Mouse (Mus musculus) neural tube, embryonic 14.5 days (tissue): Measurements from ENCODE around the gene Ina. TPM values are rescaled to one million over a fixed set of nuclear protein-coding genes. Genes with fewer than 3 reads are reported as not detected.
"Not testable (repeated sequence)": the region's sequence is repeated elsewhere in the genome, so short reads cannot be mapped to it uniquely, and the experiment has no call there.

ENCODE experiments used
- ATAC-seq: fragments of 200-750 bp; cut with Nextera tagmentation; 2 replicates; pipeline ENCODE4 v1.8.0; 2017; ENCODE audit warnings: low read depth, mild to moderate bottlenecking, moderate TSS enrichment, moderate library complexity
- H3K27ac ChIP-seq: fragments of 300-500 bp; sonication (generic); 2 replicates; pipeline ENCODE4 v1.5.1; 2014; ENCODE audit warnings: low read depth, mild to moderate bottlenecking, control low read depth, low read length, moderate library complexity, mixed read lengths
- H3K27me3 ChIP-seq: fragments of 300-500 bp; sonication (generic); 2 replicates; pipeline ENCODE4 v1.6.1; 2014; ENCODE audit warnings: low read length; ENCODE audit not compliant: control insufficient read depth, insufficient read depth
- H3K36me3 ChIP-seq: fragments of 300-500 bp; sonication (generic); 2 replicates; pipeline ENCODE4 v1.6.1; 2014; ENCODE audit warnings: low read length, mixed read lengths; ENCODE audit not compliant: control insufficient read depth, insufficient read depth
- H3K4me1 ChIP-seq: fragments of 300-500 bp; sonication (generic); 2 replicates; pipeline ENCODE4 v1.6.1; 2014; ENCODE audit warnings: low read length; ENCODE audit not compliant: control insufficient read depth, insufficient read depth
- H3K4me2 ChIP-seq: fragments of 300-500 bp; sonication (generic); 2 replicates; pipeline ENCODE4 v1.6.1; 2014; ENCODE audit warnings: mild to moderate bottlenecking, low read depth, low read length, control low read depth
- H3K4me3 ChIP-seq: fragments of 300-500 bp; sonication (generic); 2 replicates; pipeline ENCODE4 v1.5.1; 2014; ENCODE audit warnings: low read depth, low read length, control low read depth, mixed read lengths
- H3K9ac ChIP-seq: fragments of 300-500 bp; sonication (generic); replicated peaks from 2 replicates; pipeline ENCODE4 v1.6.1; 2014; ENCODE audit warnings: low read depth, mild to moderate bottlenecking, control low read depth, low read length, mixed read lengths
- H3K9me3 ChIP-seq: fragments of 300-500 bp; sonication (generic); 2 replicates; pipeline ENCODE4 v1.6.1; 2016; ENCODE audit warnings: low read length; ENCODE audit not compliant: control insufficient read depth
- WGBS: fragments of 180-500 bp; shearing (Covaris S2); extraction: QIAGEN DNeasy Blood & Tissue Kit; methylation state at CpG from one replicate; pipeline ENCODE4 v1.1.7; 2014; 5-methylcytosine and 5-hydroxymethylcytosine counted together
- polyA plus RNA-seq: library from polyadenylated mRNA; unstranded; fragments of >200 nt; fragmentation: Nextera tagmentation; extraction: Ambion mirVana; gene quantifications from 2 replicates; pipeline ENCODE4 v1.2.1, GENCODE M21; 2014

Gene Ina
- polyA plus RNA-seq, 1 experiment from 2014 or later: 535 TPM

GRCm38 (mm10) chr19:46990625-46991024, 23.9 kb upstream of the Ina start:
- H3K36me3 ChIP-seq, H3K27ac ChIP-seq, ATAC-seq, H3K4me1 ChIP-seq, H3K27me3 ChIP-seq, H3K9me3 ChIP-seq, H3K4me3 ChIP-seq, H3K4me2 ChIP-seq, H3K9ac ChIP-seq: not testable (repeated sequence)
- WGBS: 84% methylated on average over 8 of the region's 8 CpGs

GRCm38 (mm10) chr19:46991145-46991544, 23.4 kb upstream of the Ina start:
- Histone ChIP-seq H3K9me3 (no peaks in the 10 kb centered on the region), H3K27me3 (no peaks in the 10 kb centered on the region), H3K4me3 (no peak overlapping the region), H3K4me1 (peaks cover 5% of the 10 kb centered on the region; the same call in 1 of the 2 replicates), H3K4me2 (no peak overlapping the region), H3K36me3 (no peaks in the 10 kb centered on the region), H3K27ac (no peak overlapping the region), H3K9ac (no peak overlapping the region)
- no peak for ATAC-seq
- 11% methylated on average over 5 of the region's 5 CpGs for WGBS

GRCm38 (mm10) chr19:46992329-46992728, 22.2 kb upstream of the Ina start:
- 70% methylated on average over 4 of the region's 4 CpGs for WGBS
- H3K4me1 ChIP-seq, H3K9me3 ChIP-seq, H3K27ac ChIP-seq, H3K9ac ChIP-seq, H3K4me3 ChIP-seq, H3K4me2 ChIP-seq, H3K36me3 ChIP-seq, ATAC-seq, H3K27me3 ChIP-seq: not testable (repeated sequence)

- no peaks in the 10 kb centered on the region for H3K36me3 ChIP-seq
- H3K27me3 ChIP-seq: no peaks in the 10 kb centered on the region
- no peak for ATAC-seq
- no peak overlapping the region for H3K4me3 ChIP-seq
- no peak overlapping the region for H3K4me2 ChIP-seq
- H3K27ac ChIP-seq: no peak overlapping the region
- 86% methylated on average over 9 of the region's 9 CpGs for WGBS
- no peaks in the 10 kb centered on the region for H3K4me1 ChIP-seq
- H3K9me3 ChIP-seq: no peaks in the 10 kb centered on the region
- no peak overlapping the region for H3K9ac ChIP-seq
These were observed 18.4 kb upstream of the Ina start for GRCm38 (mm10) chr19:46996095-46996494.

GRCm38 (mm10) chr19:46998168-46998870, 16.2 kb upstream of the Ina start:
- H3K4me3 ChIP-seq: no peak overlapping the region
- no peaks in the 10 kb centered on the region for H3K27me3 ChIP-seq
- H3K36me3 ChIP-seq: no peaks in the 10 kb centered on the region
- 84% methylated on average over 8 of the region's 8 CpGs for WGBS
- no peaks in the 10 kb centered on the region for H3K9me3 ChIP-seq
- no peak overlapping the region for H3K27ac ChIP-seq
- H3K9ac ChIP-seq: no peak overlapping the region
- H3K4me1 ChIP-seq: no peaks in the 10 kb centered on the region
- H3K4me2 ChIP-seq: no peak overlapping the region
- no peak for ATAC-seq

GRCm38 (mm10) chr19:46998953-46999352, 15.5 kb upstream of the Ina start:
- Histone ChIP-seq H3K9ac (no peak overlapping the region), H3K4me2 (no peak overlapping the region), H3K4me3 (no peak overlapping the region), H3K27ac (no peak overlapping the region), H3K27me3 (no peaks in the 10 kb centered on the region), H3K9me3 (no peaks in the 10 kb centered on the region), H3K36me3 (no peaks in the 10 kb centered on the region), H3K4me1 (no peaks in the 10 kb centered on the region)
- 89% methylated on average over 4 of the region's 4 CpGs for WGBS
- no peak for ATAC-seq

- Histone ChIP-seq H3K27me3 (no peaks in the 10 kb centered on the region), H3K4me3 (no peak overlapping the region), H3K9me3 (no peaks in the 10 kb centered on the region), H3K9ac (no peak overlapping the region), H3K36me3 (no peaks in the 10 kb centered on the region), H3K4me2 (no peak overlapping the region), H3K4me1 (no peaks in the 10 kb centered on the region), H3K27ac (no peak overlapping the region)
- 91% methylated on average over 6 of the region's 6 CpGs for whole genome bisulfite sequencing
- no peak for ATAC-seq
These were observed 14.7 kb upstream of the Ina start for GRCm38 (mm10) chr19:46999753-47000152.

- H3K4me1 ChIP-seq, H3K4me2 ChIP-seq, H3K36me3 ChIP-seq, H3K9me3 ChIP-seq, H3K27me3 ChIP-seq, H3K27ac ChIP-seq, H3K4me3 ChIP-seq, ATAC-seq, H3K9ac ChIP-seq: not testable (repeated sequence)
- 86% methylated on average over 2 of the region's 3 CpGs for WGBS
These were observed 14.1 kb upstream of the Ina start for GRCm38 (mm10) chr19:47000357-47000756.

GRCm38 (mm10) chr19:47003742-47004511, 10.6 kb upstream of the Ina start:
- no peaks in the 10 kb centered on the region for H3K9me3 ChIP-seq
- H3K9ac ChIP-seq: no peak overlapping the region
- no peaks in the 10 kb centered on the region for H3K36me3 ChIP-seq
- no peak overlapping the region for H3K4me3 ChIP-seq
- H3K27ac ChIP-seq: no peak overlapping the region
- H3K4me1 ChIP-seq: no peaks in the 10 kb centered on the region
- no peak for ATAC-seq
- H3K27me3 ChIP-seq: no peaks in the 10 kb centered on the region
- 79% methylated on average over 6 of the region's 6 CpGs for WGBS
- no peak overlapping the region for H3K4me2 ChIP-seq
